30 mouse cellular contexts compared by ENCODE assay signal in the genomic region with DNA sequence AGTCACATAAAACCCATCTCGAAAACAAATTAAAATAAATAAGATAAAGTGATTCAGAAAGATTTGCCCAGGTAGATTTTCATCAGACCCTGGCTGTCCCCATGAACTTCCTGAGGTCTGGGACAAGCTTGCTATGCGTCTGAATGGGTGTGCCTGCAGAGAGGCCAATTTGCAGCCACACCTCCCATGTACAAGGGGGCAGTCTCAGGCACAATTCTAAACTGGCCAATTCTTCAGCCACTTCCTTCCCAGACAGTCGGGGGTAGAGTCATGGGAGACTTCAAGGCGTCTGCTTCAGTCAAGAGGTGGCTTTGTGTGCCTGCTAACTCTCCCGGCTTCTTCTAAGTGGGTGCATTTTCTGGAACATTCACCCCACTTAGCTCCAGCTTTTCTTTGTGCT.
DNase-seq lines count a peak whose midpoint lies in the region; ATAC-seq lines count a peak whose summit lies in the region.
"Had no signal": no experiment of that assay in that cellular context is flagged by ENCODE, and none has a peak within 500 bp of the region (broad histone marks: within the 10 kb centered on the region; RNA-seq: fewer than 3 reads in every experiment).

No protein-coding gene starts in this region.

- H3K27me3 ChIP-seq in forebrain, embryonic 13.5 days: no peaks in the 10 kb centered on the region
- H3K27me3 ChIP-seq in forebrain, embryonic 10.5 days (ENCODE audit: poor library complexity, severe bottlenecking): no peaks in the 10 kb centered on the region
- no peaks in the 10 kb centered on the region for H3K27me3 ChIP-seq in limb, embryonic 10.5 days (ENCODE audit: low read depth, poor library complexity, severe bottlenecking)
- H3K27me3 ChIP-seq: embryonic facial prominence, embryonic 13.5 days; heart, embryonic 13.5 days; Patski had no signal

- H3K4me2 ChIP-seq in forebrain, embryonic 13.5 days: no peak overlapping the region
- H3K4me2 ChIP-seq: embryonic facial prominence, embryonic 13.5 days; heart, embryonic 13.5 days; hindbrain, embryonic 14.5 days had no signal

- H3K9ac ChIP-seq in forebrain, embryonic 13.5 days: no peak overlapping the region
- H3K9ac ChIP-seq: embryonic facial prominence, embryonic 13.5 days; heart, embryonic 13.5 days; hindbrain, embryonic 14.5 days had no signal

- 0 out of 2 replicates have a peak overlapping the region, but pooled peaks have one; percentile 14 for H3K27ac ChIP-seq in forebrain, embryonic 13.5 days
- H3K27ac ChIP-seq in forebrain, embryonic 10.5 days: no peak overlapping the region
- H3K27ac ChIP-seq in limb, embryonic 10.5 days: peak overlapping the region; percentile 8; the same call in 1 of the 2 replicates
- H3K27ac ChIP-seq: embryonic facial prominence, embryonic 10.5 days; embryonic facial prominence, embryonic 13.5 days; gastrocnemius, adult 2 months; heart, adult 2 months; heart, embryonic 10.5 days; heart, embryonic 13.5 days; hindbrain, embryonic 14.5 days had no signal

- H3K36me3 ChIP-seq in forebrain, embryonic 13.5 days (ENCODE audit: poor library complexity, severe bottlenecking): no peaks in the 10 kb centered on the region
- no peaks in the 10 kb centered on the region for H3K36me3 ChIP-seq in forebrain, embryonic 10.5 days (replicated peaks)
- no peaks in the 10 kb centered on the region for H3K36me3 ChIP-seq in limb, embryonic 10.5 days
- H3K36me3 ChIP-seq: embryonic facial prominence, embryonic 10.5 days; embryonic facial prominence, embryonic 13.5 days; G1E; heart, embryonic 10.5 days; heart, embryonic 13.5 days had no signal

- H3K4me1 ChIP-seq in forebrain, embryonic 13.5 days: peaks cover 10% of the 10 kb centered on the region
- peaks cover 24% of the 10 kb centered on the region for H3K4me1 ChIP-seq in forebrain, embryonic 10.5 days
- peaks cover 24% of the 10 kb centered on the region for H3K4me1 ChIP-seq in limb, embryonic 10.5 days
- H3K4me1 ChIP-seq: heart, embryonic 10.5 days had no signal

- no peak for ATAC-seq in forebrain, embryonic 13.5 days
- ATAC-seq: activated CD4-positive, CD25-positive, alpha-beta regulatory T cell, adult 4 months; intestine, embryonic 16.5 days; Patski had no signal

- DNase-seq in embryo, embryonic 10.5 days (ENCODE audit: low spot score): peak; percentile 9
- no peak for DNase-seq in embryo, embryonic 11 days
- no peak for DNase-seq in forebrain, embryonic 10.5 days (ENCODE audit: extremely low spot score, low spot score)
- DNase-seq in retina, postnatal 1 day: peak; percentile 41
- no peak for DNase-seq in retina, embryonic 14.5 days (ENCODE audit: low spot score)
- no peak for DNase-seq in limb, embryonic 10.5 days (ENCODE audit: low spot score)
- no peak for DNase-seq in spleen, postnatal 10 days (ENCODE audit: low spot score in 2 of 2)
- DNase-seq: adrenal gland, adult 8-10 months; adrenal gland, postnatal 25 days; cerebellum, adult 18-20 months; cerebellum, adult 9-10 months; cerebellum, postnatal 14 days; gastrocnemius, adult 2 months; gastrocnemius, postnatal 25 days; heart, adult 2 months; heart, postnatal 14 days; heart, postnatal 4 days; kidney, adult 18-20 months; kidney, adult 9 months had no signal

- WGBS in forebrain, embryonic 13.5 days: 30% methylated on average over 5 of the region's 5 CpGs
- 51% methylated on average over 5 of the region's 5 CpGs for WGBS in forebrain, embryonic 10.5 days
- WGBS in limb, embryonic 10.5 days: 56% methylated on average over 5 of the region's 5 CpGs

- H3K4me3 ChIP-seq in forebrain, embryonic 13.5 days: no peak overlapping the region
- H3K4me3 ChIP-seq in forebrain, embryonic 10.5 days: no peak overlapping the region
- H3K4me3 ChIP-seq in limb, embryonic 10.5 days: no peak overlapping the region
- H3K4me3 ChIP-seq: embryonic facial prominence, embryonic 10.5 days; embryonic facial prominence, embryonic 13.5 days; erythroblast, embryonic 14.5 days; gastrocnemius, adult 2 months; heart, adult 2 months; heart, embryonic 10.5 days; heart, embryonic 13.5 days had no signal

- H3K9me3 ChIP-seq in forebrain, embryonic 13.5 days (replicated peaks): no peaks in the 10 kb centered on the region
- H3K9me3 ChIP-seq in forebrain, embryonic 10.5 days: peaks cover 11% of the 10 kb centered on the region
- H3K9me3 ChIP-seq in limb, embryonic 10.5 days (replicated peaks): no peaks in the 10 kb centered on the region
- H3K9me3 ChIP-seq: embryonic facial prominence, embryonic 10.5 days; embryonic facial prominence, embryonic 13.5 days; heart, embryonic 10.5 days had no signal

Comparison
In these comparisons a context has a peak if more than half of its experiments do, and no peak if none do; other contexts are left out.
1. DNase-seq: peak in embryo, embryonic 10.5 days (single experiment) and retina, postnatal 1 day (single experiment); none in embryo, embryonic 11 days (single experiment), forebrain, embryonic 10.5 days (single experiment), retina, embryonic 14.5 days (single experiment), limb, embryonic 10.5 days (single experiment) and spleen, postnatal 10 days (0 of 2).